Mouse (Mus musculus): ENCODE measurements around the gene Map4k1.
A peak's percentile ranks its signal among the peaks of the same experiment; 100 is the strongest.
"Not testable (repeated sequence)": the region's sequence is repeated elsewhere in the genome, so short reads cannot be mapped to it uniquely, and the experiment has no call there.

The Map4k1 gene

DNA sequence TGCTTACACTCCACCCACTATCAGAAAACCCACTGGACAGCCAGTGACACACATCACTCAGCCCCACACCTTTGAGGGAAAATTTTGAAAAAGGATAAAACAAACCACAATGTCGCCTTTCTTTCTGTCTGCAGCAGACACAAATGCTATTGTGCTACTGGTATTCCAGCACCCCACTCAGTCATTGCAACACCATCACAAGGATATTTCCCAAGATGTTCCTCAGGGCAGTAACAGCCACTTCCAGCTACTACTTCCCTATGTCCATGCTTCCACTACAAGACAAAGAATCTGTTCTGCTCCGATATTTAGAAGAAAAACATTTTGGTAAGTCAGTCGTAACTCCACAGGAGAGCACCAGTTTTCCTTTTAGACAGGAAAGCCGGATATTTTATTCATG is 27.1 kb upstream of the Map4k1 start:
- ATAC-seq (ENCODE audit: insufficient number of reproducible peaks, low FRiP score, low TSS enrichment): no peak

GRCm38 (mm10) chr7:28955295-28955897 is 26.5 kb upstream of the Map4k1 start:
- no peak for ATAC-seq (ENCODE audit: insufficient number of reproducible peaks, low FRiP score, low TSS enrichment)

DNA sequence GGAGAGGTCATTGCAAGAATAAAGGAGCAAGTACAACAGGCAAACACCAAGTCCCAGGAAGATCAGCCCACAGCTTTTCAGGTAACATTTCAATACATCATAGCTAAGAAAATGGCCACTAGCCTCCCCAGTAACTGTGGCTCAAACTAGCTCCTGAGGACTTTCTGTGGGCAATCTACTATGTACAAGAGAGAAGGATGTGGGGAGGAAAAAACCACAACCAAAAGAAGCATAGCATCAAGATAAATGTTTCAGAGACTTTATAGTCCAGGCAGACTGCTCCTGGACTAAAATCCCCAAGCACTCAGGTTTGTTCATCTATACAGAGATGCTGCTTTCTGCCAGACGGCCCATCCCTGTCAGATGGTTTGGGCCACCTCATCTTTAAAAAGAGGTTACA is 25.6 kb upstream of the Map4k1 start:
- no peak for ATAC-seq (ENCODE audit: insufficient number of reproducible peaks, low FRiP score, low TSS enrichment)

- ATAC-seq (ENCODE audit: insufficient number of reproducible peaks, low FRiP score, low TSS enrichment): no peak
Observed at GRCm38 (mm10) chr7:28957286-28957685, 24.6 kb upstream of the Map4k1 start.

GRCm38 (mm10) chr7:28957997-28958725 is 23.7 kb upstream of the Map4k1 start:
- ATAC-seq (ENCODE audit: insufficient number of reproducible peaks, low FRiP score, low TSS enrichment): no peak

DNA sequence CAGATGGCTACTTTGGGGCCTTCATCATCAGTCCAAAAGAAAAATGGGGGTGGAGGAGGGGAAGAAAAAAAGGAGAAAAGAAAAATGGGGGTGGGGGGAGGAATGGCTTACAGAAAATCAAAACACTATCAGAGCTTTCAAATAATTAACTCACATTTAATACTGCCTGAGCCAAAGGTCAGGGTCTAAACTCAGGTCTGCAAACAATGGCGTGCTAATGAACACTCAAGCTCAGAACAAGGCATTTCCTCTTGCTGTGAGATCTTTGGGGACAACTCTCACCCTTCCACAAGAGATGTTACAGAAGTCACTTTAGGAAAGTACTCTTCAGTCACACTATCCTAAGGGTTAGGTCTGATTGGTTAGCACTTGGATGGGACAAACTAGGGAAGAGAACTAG is 23.1 kb upstream of the Map4k1 start:
- no peak for ATAC-seq (ENCODE audit: insufficient number of reproducible peaks, low FRiP score, low TSS enrichment)

DNA sequence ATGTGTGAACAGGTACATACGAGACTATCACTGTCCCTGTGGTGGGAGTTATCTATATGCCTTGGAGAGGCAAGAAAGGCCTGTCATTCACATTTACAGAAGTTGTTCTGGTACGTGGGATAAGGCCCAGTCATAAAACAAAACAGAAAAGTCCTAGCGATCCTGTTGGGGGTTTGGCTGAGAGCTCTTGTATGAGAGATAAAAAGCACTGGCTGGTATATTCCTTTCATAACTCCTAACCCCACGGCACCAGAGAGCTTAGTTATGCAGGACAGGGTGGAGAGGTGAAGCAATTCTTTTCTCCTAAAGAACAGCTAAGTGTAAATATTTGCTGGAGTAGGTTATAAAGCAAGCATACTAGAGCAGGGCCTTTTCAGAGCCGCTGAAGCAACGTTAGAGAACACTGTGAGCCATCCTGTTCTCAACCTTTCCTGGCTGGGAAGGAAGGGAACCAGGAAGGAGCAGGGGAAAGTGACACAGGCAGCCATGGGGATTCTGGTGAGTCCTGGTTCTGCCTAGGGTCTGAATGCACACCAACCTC is 22.3 kb upstream of the Map4k1 start:
- ATAC-seq (ENCODE audit: insufficient number of reproducible peaks, low FRiP score, low TSS enrichment): no peak

DNA sequence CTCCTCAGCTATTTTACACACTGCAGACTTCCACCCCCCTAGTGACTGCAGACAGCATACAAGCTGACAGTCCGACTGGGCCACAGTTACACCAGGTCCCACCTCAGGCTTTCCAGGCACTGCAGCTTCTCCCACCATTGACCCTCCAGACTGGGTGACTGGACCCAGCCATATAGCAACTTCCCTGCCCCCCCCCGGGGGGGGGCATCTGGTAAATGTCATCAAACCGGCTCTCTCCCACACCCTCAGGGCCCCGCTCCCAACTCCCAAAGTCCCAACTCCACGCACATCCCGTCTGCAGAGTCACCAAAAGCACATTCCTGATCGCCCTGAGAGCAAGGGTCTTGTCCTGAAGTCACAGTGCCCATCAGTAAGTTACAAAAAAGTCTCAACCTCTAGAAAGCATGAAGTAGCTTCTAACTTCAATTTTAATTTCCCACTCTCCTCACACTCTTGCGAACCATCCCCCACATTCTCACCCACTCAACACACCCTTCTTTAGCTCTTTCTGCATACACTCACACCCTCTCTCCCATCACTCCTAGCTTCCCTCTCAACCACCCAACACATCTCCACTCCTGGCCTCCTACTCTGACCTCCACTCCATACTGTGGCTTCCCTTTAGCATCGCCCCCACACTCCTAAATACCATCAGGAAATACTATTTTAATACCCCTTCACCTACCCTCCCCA is 21.4 kb upstream of the Map4k1 start:
- no peak for ATAC-seq (ENCODE audit: insufficient number of reproducible peaks, low FRiP score, low TSS enrichment)

GRCm38 (mm10) chr7:28961584-28961926 is 20.3 kb upstream of the Map4k1 start:
- ATAC-seq (ENCODE audit: insufficient number of reproducible peaks, low FRiP score, low TSS enrichment): no peak

- ATAC-seq (ENCODE audit: insufficient number of reproducible peaks, low FRiP score, low TSS enrichment): peak; percentile 86
Observed at GRCm38 (mm10) chr7:28961927-28962670, 19.8 kb upstream of the Map4k1 start, which contains the start of gene Actn4. Actn4 (minus strand) TSS chr7:28962340.

DNA sequence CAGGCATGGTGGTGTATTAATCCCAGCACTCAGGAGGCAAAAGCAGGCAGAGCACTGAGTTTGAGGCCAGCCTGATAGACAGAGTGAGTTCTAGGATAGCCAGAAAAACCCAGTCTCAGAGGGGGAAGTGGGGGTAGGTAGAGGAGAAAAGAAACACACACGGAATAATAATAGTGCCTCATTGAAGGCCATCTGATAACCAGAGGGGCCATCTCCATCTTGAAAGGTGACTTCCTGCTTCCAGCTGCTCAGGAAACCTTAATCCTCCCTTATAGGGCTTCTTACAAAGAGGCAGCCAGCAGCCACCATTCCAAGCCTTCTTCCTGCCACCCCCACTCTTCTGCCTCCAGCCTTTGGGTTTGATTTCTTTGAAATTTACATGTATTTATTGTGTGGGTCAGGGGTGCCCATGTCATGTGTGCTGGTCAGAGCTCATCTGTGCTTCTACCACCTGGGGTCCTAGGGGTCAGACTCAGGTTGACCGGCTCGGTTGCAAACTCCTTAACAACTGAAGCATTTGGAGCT is 18.4 kb upstream of the Map4k1 start:
- no peak for ATAC-seq (ENCODE audit: insufficient number of reproducible peaks, low FRiP score, low TSS enrichment)

- ATAC-seq (ENCODE audit: insufficient number of reproducible peaks, low FRiP score, low TSS enrichment): no peak
Observed at GRCm38 (mm10) chr7:28965346-28965840, 16.5 kb upstream of the Map4k1 start.

DNA sequence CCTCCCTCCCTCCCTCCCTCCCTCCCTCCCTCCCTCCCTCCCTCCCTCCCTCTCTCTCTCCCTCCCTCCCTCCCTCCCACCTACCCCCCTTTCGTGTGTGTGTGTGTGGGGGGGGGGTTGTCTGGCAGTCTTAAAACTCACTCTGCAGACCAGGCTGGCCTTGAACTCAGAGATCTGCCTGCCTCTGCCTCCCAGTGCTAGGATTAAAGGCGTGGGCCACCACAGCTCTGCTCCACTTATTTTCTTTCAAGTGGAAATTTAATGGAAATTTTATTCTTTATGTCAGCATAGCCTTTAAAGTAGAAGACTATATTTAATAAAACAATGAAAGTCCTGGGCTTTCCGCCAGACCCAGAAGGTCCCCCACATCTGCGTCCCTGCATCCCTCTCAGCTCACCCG is 15.7 kb upstream of the Map4k1 start:
- no peak for ATAC-seq (ENCODE audit: insufficient number of reproducible peaks, low FRiP score, low TSS enrichment)

DNA sequence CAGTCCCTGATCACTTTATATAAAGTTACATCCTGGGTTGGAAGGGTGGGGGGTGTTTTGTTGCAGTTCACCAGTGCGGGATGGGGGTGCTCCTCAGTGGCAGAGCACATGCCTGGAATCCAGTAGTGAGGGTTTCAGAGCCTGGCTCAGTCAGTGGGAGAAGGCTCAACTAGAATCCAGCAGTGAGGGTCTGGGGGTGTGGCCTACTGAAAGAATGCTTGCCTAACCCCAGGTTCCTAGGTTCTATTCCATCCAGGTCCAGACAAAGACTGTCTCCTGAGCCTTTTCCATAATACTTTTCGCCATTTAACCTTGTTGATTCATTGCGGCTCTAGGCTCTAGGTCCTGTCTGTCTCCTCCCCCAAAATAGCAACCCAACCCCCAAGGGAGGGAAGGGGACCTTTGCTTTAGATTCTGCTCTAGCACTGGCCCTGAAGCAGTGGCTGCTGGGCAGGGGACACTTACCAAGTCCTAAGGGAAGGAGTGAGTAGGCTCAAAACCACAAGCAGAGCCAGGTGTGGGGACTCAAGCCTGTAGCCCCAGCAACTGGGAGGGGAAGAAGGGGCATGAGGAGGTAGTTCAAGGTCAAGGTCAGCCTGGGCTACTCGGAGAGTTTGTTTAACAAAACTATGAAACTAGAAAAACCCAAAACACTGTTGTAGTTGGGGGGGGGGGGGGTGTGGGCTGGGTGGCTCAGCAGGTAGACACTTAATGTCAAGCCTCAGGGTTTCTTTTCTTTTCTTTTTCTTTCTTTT is 14.9 kb upstream of the Map4k1 start:
- ATAC-seq (ENCODE audit: insufficient number of reproducible peaks, low FRiP score, low TSS enrichment): no peak

- ATAC-seq (ENCODE audit: insufficient number of reproducible peaks, low FRiP score, low TSS enrichment): not testable (repeated sequence)
Observed at GRCm38 (mm10) chr7:28968120-28968519, 13.7 kb upstream of the Map4k1 start.

DNA sequence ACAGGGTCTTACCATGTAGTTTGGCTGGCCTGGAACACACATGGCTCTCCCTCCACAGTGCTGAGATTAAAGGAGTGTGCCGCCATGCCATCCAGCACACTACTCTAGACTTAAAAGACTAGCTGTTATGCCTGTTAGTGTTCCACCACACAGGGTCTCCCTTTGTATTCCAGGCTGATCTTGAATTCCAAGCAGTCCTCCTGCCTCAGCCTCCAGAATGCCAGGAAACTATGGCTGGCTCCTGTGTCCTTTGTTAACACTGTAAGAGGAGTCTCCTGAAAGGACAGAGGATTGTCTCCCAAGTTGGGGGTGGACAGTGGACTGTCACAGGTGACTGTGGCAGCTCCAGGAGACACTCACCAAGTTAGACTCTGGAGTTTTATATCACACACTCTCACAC is 12.6 kb upstream of the Map4k1 start:
- ATAC-seq (ENCODE audit: insufficient number of reproducible peaks, low FRiP score, low TSS enrichment): no peak

DNA sequence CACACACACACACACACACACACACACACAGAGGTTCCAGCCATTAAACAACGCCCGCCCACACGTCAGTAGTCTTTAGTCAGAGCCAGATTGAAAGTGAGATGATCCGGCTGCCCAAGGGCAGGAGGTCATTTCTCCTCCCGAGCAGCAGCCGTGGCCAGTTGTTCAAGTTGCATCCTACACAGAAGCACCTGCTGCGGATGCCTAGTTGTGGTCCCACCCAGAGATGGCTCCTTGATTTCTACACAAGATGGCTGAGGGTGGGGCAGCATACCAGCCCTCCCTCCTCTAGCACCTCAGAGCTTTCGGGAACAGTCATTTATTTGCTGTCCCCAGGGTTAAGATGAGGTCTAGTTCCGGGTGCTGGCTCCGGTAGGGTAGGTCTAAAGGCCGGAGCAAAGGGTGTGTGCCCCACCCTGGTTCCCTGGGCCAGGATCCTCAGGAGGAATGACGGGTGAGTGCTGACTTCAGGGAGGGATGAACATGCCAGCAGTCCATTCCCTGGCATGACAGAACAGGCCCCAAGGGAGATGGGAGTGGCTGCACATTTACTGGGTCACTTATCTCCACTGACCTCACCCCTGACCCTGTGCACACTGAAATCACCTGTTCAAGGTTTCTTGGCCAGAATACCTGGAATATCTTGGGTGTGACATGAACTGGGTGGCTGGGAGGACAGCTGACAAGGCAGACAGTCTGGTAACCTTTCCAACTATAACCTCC is 12.0 kb upstream of the Map4k1 start:
- ATAC-seq (ENCODE audit: insufficient number of reproducible peaks, low FRiP score, low TSS enrichment): no peak

DNA sequence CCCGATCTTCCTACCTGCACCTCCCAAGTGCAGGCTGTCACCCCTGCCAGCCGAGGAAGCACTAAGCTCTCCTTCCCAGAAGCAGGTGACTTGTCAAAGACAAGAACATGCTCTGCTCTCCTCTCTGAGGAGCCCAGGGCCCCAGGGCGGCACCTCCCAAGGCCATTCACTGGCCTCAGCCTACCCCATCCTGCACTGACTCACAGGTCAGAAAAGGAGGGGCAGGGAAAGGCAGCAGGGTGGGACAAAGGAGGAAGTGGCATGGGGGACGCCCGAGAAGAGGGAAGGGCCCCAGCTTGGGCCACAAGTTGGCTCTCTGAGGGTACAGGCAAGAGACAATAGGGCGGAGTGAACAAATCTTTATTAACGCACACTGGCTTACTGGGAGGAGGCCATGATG is 10.8 kb upstream of the Map4k1 start:
- ATAC-seq (ENCODE audit: insufficient number of reproducible peaks, low FRiP score, low TSS enrichment): no peak

GRCm38 (mm10) chr7:28971770-28972269 is 10.0 kb upstream of the Map4k1 start:
- ATAC-seq (ENCODE audit: insufficient number of reproducible peaks, low FRiP score, low TSS enrichment): no peak

All from cerebellum, adult (tissue).